Mouse (Mus musculus): ENCODE data around the gene Rap1gap2. TPM values are rescaled to one million over a fixed set of nuclear protein-coding genes. Genes with fewer than 3 reads are reported as not detected.
A peak's percentile ranks its signal among the peaks of the same experiment; 100 is the strongest.
"Not testable (repeated sequence)": the region's sequence is repeated elsewhere in the genome, so short reads cannot be mapped to it uniquely, and the experiment has no call there.

Rap1gap2 gene
- total RNA-seq, 2 experiments from 2014 or later = 8.2 to 10.9 TPM

GRCm38 (mm10) chr11:74623693-74624092, 13.0 kb upstream of the Rap1gap2 start:
- peak in 1 of 2 experiments; percentile 33 for DNase-seq (ENCODE audit: low spot score in 2 of 2)

DNA sequence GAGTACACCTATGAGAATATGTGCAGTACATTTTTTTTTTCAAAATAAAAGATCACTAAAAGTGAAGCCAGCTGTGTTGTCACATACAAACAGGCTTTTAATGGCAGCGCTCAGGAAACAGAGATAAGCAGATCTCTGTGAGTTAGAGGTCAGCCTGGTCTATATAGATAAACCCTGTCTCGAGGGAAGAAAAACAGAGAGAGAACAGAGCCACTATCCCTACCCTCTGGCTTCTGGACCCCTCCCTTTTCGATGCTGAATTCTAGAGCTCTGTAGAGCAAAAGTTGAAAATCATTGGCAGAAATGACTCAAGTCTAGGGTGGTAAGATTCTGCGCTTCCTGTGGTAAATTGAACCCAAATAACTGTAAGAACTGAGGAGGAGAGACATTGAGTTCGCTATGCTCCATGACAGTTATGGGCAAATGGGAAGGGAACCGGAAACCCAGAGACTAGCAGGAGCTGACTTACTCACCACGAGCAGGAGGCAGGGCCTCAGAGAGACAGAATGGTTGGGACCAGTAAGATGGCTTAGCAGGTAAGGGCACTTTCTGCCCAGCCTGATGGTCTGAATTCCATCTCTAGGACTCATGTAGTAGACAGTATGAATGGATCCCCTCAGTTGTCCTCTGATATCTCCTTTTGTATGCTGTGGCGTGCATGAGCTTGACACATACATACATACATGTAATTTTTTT, 11.4 kb upstream of the Rap1gap2 start:
- DNase-seq (ENCODE audit: low spot score in 2 of 2) = no peak

- no peak for DNase-seq (ENCODE audit: low spot score in 2 of 2)
These were observed 9.2 kb upstream of the Rap1gap2 start for GRCm38 (mm10) chr11:74619956-74620300.

GRCm38 (mm10) chr11:74619201-74619955, 8.7 kb upstream of the Rap1gap2 start, which contains the start of gene Ccdc92b:
Gene Ccdc92b, plus strand, starts transcription at chr11:74619605.
- DNase-seq (ENCODE audit: low spot score in 2 of 2) = peak; percentile 80 to 84

DNA sequence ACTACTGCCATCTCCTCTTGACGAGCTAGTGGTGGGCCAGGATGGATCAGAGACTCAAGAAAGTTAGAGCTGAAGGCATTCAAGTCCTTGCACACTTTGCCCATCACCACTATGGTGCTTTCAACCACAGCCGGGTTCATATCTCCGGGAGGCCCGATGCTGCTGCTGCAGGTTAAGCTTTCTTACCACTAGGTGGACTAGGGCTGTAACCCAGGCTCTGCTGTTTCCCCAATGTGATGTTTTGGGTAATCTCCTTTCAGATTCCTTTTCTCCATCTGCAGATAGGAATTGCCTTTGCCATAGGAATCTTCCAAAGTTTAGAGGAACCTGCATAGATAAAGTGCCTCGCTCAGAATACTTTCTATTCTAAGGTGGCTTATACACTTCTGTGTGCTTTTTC, 4.9 kb upstream of the Rap1gap2 start:
- DNase-seq (ENCODE audit: low spot score in 2 of 2) = no peak

GRCm38 (mm10) chr11:74613428-74613827, 2.7 kb upstream of the Rap1gap2 start:
- DNase-seq (ENCODE audit: low spot score in 2 of 2) = no peak

DNA sequence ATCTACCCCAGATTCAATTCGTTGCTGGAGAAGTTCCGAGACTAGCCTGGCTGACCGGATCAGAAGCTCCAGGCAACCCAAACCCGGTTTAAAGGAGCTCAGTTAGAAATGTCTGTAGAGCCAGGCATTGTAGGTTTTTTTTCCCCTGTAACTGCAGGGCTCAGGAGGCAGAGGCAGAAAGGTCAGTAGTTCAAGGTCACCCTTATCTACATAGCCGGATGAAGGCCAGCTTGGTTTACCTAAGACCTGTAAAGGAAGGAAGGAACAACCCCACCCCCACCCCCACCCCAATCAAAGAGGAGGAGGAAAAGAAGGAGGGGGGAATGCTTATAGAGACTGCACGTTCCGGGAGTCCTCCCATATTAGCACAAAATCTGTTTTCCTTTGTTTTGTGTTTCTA, 722 bp upstream of the Rap1gap2 start:
- no peak for DNase-seq (ENCODE audit: low spot score in 2 of 2)

- DNase-seq (ENCODE audit: low spot score in 2 of 2) = no peak
These were observed 647 bp downstream of the Rap1gap2 start for GRCm38 (mm10) chr11:74610068-74610467.

GRCm38 (mm10) chr11:74602286-74602685, 8.4 kb downstream of the Rap1gap2 start:
- no peak for DNase-seq (ENCODE audit: low spot score in 2 of 2)

DNA sequence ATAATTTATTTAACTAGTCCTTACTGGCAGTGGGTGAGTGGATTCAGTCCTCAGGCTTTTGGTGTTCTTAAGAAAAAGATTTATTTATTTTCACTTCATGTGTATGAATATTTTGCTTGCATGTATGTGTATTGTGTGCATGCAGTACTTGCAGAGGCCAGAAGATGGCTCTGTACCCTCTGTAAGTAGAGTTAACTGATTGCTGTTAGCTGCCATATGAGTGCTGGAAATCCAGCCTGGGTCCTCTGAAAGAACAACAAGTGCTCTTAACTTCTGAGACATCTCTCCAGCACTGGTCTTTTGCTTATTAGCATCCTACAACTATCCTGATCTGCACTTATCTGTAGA, 12.8 kb downstream of the Rap1gap2 start:
- no peak for DNase-seq (ENCODE audit: low spot score in 2 of 2)

DNA sequence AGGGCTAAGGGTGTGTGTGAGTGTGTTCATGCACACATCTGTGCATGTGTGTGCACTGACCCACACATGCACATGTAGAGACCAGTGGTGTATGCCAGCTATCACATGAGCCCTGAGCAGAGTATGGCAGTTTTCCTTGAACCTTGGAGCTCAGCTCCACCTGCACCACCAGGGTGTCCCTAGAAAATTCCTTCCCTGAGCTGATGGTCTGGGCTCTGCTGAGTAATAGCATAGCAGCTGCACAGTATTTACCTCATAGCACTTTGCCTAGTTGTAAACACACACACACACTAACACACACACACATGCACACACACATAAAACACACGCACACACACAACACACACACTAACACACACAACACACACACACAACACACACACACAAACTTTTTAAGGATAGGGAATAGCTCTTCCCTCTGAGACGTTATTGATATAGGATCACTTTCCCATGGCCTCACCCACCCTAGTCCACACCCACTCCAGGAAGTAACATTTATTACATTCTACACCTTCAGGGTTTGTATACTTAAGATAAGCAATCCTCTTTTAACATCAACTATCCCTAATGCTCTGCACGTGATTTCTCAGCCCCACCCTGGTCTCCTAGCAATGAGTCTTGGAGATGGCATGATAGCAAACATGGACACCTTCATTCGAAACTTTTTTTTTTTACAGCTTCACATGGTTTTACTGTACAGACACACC, 13.3 kb downstream of the Rap1gap2 start:
- DNase-seq (ENCODE audit: low spot score in 2 of 2) = no peak

GRCm38 (mm10) chr11:74592246-74592645, 18.5 kb downstream of the Rap1gap2 start:
- DNase-seq (ENCODE audit: low spot score in 2 of 2) = no peak

GRCm38 (mm10) chr11:74590691-74591090, 20.0 kb downstream of the Rap1gap2 start:
- DNase-seq (ENCODE audit: low spot score in 2 of 2) = no peak

DNA sequence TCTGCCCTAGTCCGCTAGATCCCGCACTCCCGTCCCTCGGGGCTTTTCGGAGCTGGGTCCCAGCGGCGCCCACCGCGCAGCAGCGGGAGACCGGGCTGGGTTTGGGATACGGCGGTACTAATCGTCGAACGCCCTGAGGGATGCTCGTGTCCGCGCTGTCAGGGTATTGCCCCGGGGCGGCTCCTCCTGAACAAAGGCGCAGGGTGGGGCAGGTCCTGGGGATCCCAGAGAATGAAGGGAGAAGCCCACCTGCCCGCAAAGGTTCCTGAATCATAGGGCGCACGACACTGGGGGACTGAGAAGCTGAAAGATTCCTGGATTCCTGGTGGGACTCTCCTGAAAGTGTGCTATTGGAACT, 20.5 kb downstream of the Rap1gap2 start:
- no peak for DNase-seq (ENCODE audit: low spot score in 2 of 2)

DNA sequence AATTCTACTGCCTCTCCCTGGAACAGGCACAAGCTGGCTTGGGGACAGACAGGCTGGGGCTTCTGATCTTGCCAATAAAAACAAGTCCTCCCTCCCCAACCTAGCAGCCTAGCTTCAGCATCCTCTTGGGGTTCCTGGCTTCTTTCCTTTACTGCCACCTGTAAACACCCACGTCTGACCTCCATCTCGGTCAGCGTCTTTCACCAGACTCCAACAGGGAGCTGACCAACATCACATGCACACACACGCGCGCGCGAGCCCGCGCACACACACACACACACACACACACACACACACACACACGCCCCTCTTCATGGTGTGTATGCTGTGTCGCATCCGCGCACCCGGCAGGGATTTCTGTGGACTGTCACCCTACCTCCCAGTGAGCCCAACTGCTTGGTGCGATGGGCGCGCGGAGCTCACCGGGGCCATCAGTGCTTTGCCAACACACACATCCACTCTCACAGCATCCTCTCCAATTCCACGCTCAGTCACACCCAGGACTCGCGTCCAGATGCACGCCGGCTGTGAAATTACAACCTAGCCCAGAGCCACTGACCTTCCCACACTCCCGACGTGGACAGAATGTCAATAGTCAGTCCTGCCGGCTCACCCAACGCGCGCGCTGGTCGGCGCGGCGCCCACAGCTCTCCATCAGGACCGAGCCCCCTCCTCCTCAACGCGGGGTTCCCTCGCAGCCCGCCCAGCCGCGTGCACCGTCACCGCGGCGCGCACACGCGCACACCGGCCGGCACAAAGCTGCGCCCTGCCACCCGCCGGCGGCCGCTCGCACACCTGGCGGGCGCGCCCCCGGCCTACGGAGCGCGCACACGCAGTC, 21.1 kb downstream of the Rap1gap2 start:
- no peak for DNase-seq (ENCODE audit: low spot score in 2 of 2)

DNA sequence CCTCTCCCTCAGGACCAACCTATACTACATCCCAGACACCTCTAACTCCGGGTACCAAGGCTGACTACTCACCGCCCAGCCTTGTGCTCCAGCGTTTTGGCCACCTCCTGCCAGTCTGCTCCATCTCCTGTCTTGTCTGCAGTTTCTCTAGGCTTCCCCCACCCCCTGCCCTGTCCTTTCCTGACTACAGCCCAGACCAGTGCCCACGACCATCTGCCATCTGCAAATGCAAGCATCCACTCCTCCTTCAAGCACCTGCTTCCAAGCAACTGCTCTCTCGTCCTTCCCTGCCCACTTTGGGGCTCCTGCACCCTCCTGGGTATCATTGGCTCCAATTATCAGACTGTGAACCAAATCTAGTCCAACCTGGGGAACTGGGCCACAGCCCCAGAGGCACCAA, 24.3 kb downstream of the Rap1gap2 start:
- DNase-seq (ENCODE audit: low spot score in 2 of 2) = no peak

GRCm38 (mm10) chr11:74584946-74585723, 25.6 kb downstream of the Rap1gap2 start:
- DNase-seq (ENCODE audit: low spot score in 2 of 2) = no peak

DNA sequence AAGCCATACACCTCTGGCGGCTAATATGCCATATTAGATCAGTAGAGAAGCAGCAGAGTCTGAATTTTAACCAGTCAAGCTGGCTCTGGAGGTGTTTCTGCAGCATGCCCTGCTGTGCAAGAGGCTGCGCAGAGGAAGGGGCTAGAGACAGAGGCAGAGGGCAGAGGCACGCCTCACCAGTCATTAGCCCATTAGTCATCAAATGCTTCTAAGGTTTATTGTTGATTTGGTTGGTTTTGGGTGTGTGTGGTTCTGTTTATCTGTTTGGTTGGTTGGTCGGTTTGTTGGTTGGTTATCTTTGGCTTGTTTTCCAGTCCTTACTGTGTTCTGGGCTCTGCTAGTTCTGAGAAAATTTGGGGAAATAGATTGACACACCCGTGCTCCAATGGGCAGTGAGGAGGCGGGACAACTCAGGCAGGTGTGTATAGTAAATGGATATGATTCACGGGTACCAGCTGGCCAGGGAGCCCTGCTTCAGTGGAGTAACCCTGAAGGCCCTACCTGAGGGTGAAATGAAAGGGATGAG, 26.8 kb downstream of the Rap1gap2 start:
- no peak for DNase-seq (ENCODE audit: low spot score in 2 of 2)

DNA sequence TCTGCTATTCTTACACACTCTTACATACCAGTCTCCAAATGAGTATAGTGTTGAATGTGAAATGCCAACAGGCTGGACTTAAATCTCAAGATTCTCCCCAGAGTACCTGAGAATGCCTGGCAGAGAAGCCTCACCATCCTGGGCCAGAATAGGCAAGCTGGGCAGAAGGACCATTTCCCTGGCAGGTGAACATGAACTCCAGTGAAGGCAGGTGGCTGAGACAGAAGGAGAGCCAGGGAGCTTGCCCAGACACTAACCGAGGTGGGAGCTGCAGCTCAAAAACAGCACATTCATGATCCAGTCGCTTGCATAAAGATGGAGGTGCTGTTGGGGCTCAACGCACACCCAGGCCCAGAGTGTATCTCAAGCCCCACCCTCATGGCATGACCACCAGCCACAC, 28.3 kb downstream of the Rap1gap2 start:
- no peak for DNase-seq (ENCODE audit: low spot score in 2 of 2)

GRCm38 (mm10) chr11:74581333-74581732, 29.4 kb downstream of the Rap1gap2 start:
- DNase-seq (ENCODE audit: low spot score in 2 of 2) = not testable (repeated sequence)

All from adrenal gland, adult 18-20 months (tissue).